Mouse (Mus musculus): Measurements from ENCODE around the gene Ncbp3. TPM values are rescaled to one million over a fixed set of nuclear protein-coding genes. Genes with fewer than 3 reads are reported as not detected.

Ncbp3 gene
- polyA plus RNA-seq, 1 experiment from 2014 or later = 11.9 TPM

- Histone ChIP-seq H3K4me2 (ENCODE audit: low read depth, low read length) (peak overlapping the region; percentile 76), H3K27ac (replicated peaks; ENCODE audit: low read depth, low read length) (no peak overlapping the region), H3K27me3 (ENCODE audit: control insufficient read depth, insufficient read depth, low read length) (no peaks in the 10 kb centered on the region), H3K4me3 (ENCODE audit: low read depth, low read length) (peak overlapping the region; percentile 90), H3K4me1 (ENCODE audit: control insufficient read depth, insufficient read depth, low read length) (no peaks in the 10 kb centered on the region; the same call in 1 of the 2 replicates), H3K9ac (replicated peaks; ENCODE audit: low read length) (no peak overlapping the region; the same call in none of the 2 replicates), H3K9me3 (replicated peaks; ENCODE audit: control insufficient read depth, low read length) (no peaks in the 10 kb centered on the region), H3K36me3 (replicated peaks; ENCODE audit: control insufficient read depth, insufficient read depth, low read depth, low read length) (no peaks in the 10 kb centered on the region; the same call in none of the 2 replicates)
- WGBS = 92% methylated on average over 6 of the region's 6 CpGs
- ATAC-seq (replicated peaks; ENCODE audit: insufficient number of reproducible peaks, low FRiP score, low TSS enrichment, low read depth) (no peak), DNase-seq (ENCODE audit: low spot score) (no peak)
Observed at GRCm38 (mm10) chr11:73136587-73136986, 89.0 kb downstream of the Ncbp3 start.

DNA sequence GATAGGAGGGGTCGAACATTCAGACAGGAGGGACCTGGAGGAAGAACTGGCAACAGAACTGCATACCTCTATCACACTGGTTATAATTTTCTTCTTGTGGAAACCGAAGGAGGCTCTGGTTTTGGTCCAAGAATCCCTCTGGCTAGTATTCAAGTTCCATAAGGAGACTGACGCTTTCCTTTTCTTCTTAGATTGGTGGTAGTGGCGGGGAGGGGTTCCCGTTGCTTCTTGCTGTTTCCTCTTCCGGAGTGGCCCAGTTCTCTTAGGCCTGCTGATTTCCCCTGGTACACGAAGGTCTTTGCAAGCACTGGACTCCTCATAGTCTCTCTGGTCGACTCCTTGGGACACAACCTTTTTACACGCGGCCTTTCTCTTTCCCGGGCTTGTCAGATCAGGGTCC is 89.5 kb downstream of the Ncbp3 start:
- DNase-seq (ENCODE audit: low spot score) (peak; percentile 4), ATAC-seq (replicated peaks; ENCODE audit: insufficient number of reproducible peaks, low FRiP score, low TSS enrichment, low read depth) (no peak)
- WGBS = 51% methylated on average over 11 of the region's 11 CpGs

GRCm38 (mm10) chr11:73137591-73138501 is 90.3 kb downstream of the Ncbp3 start, which contains the start of gene Haspin:
TSS of gene Haspin (minus strand) at chr11:73138294.
- DNase-seq (ENCODE audit: low spot score) = peak; percentile 95
- H3K4me2 ChIP-seq (ENCODE audit: low read depth, low read length) = peak within 1 kb of the TSS; percentile 76
- H3K36me3 ChIP-seq (replicated peaks; ENCODE audit: control insufficient read depth, insufficient read depth, low read depth, low read length) = no peaks in the 10 kb centered on the region; the same call in none of the 2 replicates
- WGBS = under 1% methylated on average over 83 of the region's 84 CpGs
- no peaks in the 10 kb centered on the region for H3K27me3 ChIP-seq (ENCODE audit: control insufficient read depth, insufficient read depth, low read length)
- H3K27ac ChIP-seq (replicated peaks; ENCODE audit: low read depth, low read length) = no peak within 1 kb of the TSS
- H3K9ac ChIP-seq (replicated peaks; ENCODE audit: low read length) = peak within 1 kb of the TSS; percentile 81
- H3K9me3 ChIP-seq (replicated peaks; ENCODE audit: control insufficient read depth, low read length) = no peaks in the 10 kb centered on the region
- H3K4me1 ChIP-seq (ENCODE audit: control insufficient read depth, insufficient read depth, low read length) = no peaks in the 10 kb centered on the region; the same call in 1 of the 2 replicates
- peak within 1 kb of the TSS; percentile 90 for H3K4me3 ChIP-seq (ENCODE audit: low read depth, low read length)
- peak; percentile 93 for ATAC-seq (replicated peaks; ENCODE audit: insufficient number of reproducible peaks, low FRiP score, low TSS enrichment, low read depth)

More for the DNA sequence above, 89.5 kb downstream of the Ncbp3 start:
- Histone ChIP-seq H3K27ac (replicated peaks; ENCODE audit: low read depth, low read length) (no peak overlapping the region), H3K9ac (replicated peaks; ENCODE audit: low read length) (peak overlapping the region; percentile 81), H3K4me3 (ENCODE audit: low read depth, low read length) (peak overlapping the region; percentile 90), H3K9me3 (replicated peaks; ENCODE audit: control insufficient read depth, low read length) (no peaks in the 10 kb centered on the region), H3K36me3 (replicated peaks; ENCODE audit: control insufficient read depth, insufficient read depth, low read depth, low read length) (no peaks in the 10 kb centered on the region; the same call in none of the 2 replicates), H3K4me1 (ENCODE audit: control insufficient read depth, insufficient read depth, low read length) (no peaks in the 10 kb centered on the region; the same call in 1 of the 2 replicates), H3K4me2 (ENCODE audit: low read depth, low read length) (peak overlapping the region; percentile 76), H3K27me3 (ENCODE audit: control insufficient read depth, insufficient read depth, low read length) (no peaks in the 10 kb centered on the region)

Other genes starting within 250 kb of the Ncbp3 start
- gene Atp2a3, start 86.6 kb upstream of the Ncbp3 start, polyA plus RNA-seq (2014; fragmentation: Nextera tagmentation; extraction: Ambion mirVana) = 0.74 and 1.4 TPM in 2 replicates
- 1.2 and 1.3 TPM in 2 replicates for gene P2rx1, start 48.7 kb upstream of the Ncbp3 start, polyA plus RNA-seq (2014; fragmentation: Nextera tagmentation; extraction: Ambion mirVana)
- 3.4 and 4.2 TPM in 2 replicates for gene Camkk1, start 28.8 kb upstream of the Ncbp3 start, polyA plus RNA-seq (2014; fragmentation: Nextera tagmentation; extraction: Ambion mirVana)
- gene Itgae, start 42.8 kb downstream of the Ncbp3 start, polyA plus RNA-seq (2014; fragmentation: Nextera tagmentation; extraction: Ambion mirVana) = 0.06 and 0.17 TPM in 2 replicates
- 20.1 and 21.6 TPM in 2 replicates for gene Haspin, start 90.5 kb downstream of the Ncbp3 start, polyA plus RNA-seq (2014; fragmentation: Nextera tagmentation; extraction: Ambion mirVana)
- 0.14 TPM in 1 of 2 replicates, not detected in the other for gene P2rx5, start 112.6 kb downstream of the Ncbp3 start, polyA plus RNA-seq (2014; fragmentation: Nextera tagmentation; extraction: Ambion mirVana)
- 112 and 115 TPM in 2 replicates for gene Emc6, start 129.3 kb downstream of the Ncbp3 start, polyA plus RNA-seq (2014; fragmentation: Nextera tagmentation; extraction: Ambion mirVana)
- 218 and 228 TPM in 2 replicates for gene Tax1bp3, start 129.3 kb downstream of the Ncbp3 start, polyA plus RNA-seq (2014; fragmentation: Nextera tagmentation; extraction: Ambion mirVana)
- gene Ctns, start 151.3 kb downstream of the Ncbp3 start, polyA plus RNA-seq (2014; fragmentation: Nextera tagmentation; extraction: Ambion mirVana) = 22.4 and 22.8 TPM in 2 replicates
- 0.93 and 1.0 TPM in 2 replicates for gene Shpk, start 151.7 kb downstream of the Ncbp3 start, polyA plus RNA-seq (2014; fragmentation: Nextera tagmentation; extraction: Ambion mirVana)
- gene Trpv1, start 186.5 kb downstream of the Ncbp3 start, polyA plus RNA-seq (2014; fragmentation: Nextera tagmentation; extraction: Ambion mirVana) = 0.15 and 0.29 TPM in 2 replicates
- gene Trpv3, start 219.6 kb downstream of the Ncbp3 start, polyA plus RNA-seq (2014; fragmentation: Nextera tagmentation; extraction: Ambion mirVana) = 0.03 TPM in 1 of 2 replicates, not detected in the other